Mouse (Mus musculus): ENCODE measurements at regions not wholly inside any gene's neighbourhood (a gene's known extent, or its start where the extent isn't known, plus 50 kb on each side); places are given as distances from the start of the nearest gene placed in this dataset.

GRCm38 (mm10) chr1:75613206-75613605 is 67.1 kb downstream of the Slc4a3 start:
- TF ChIP-seq CTCF (IDR thresholded peaks at IDR 0.05; ENCODE audit: insufficient read depth, low read depth, low read length) (no peak), POLR2A (IDR thresholded peaks at IDR 0.05; ENCODE audit: insufficient read depth, low read depth, low read length) (no peak)

Data from olfactory bulb, adult 2 months (tissue).